ENCODE assay signal across 13 mouse cellular contexts in the genomic region with DNA sequence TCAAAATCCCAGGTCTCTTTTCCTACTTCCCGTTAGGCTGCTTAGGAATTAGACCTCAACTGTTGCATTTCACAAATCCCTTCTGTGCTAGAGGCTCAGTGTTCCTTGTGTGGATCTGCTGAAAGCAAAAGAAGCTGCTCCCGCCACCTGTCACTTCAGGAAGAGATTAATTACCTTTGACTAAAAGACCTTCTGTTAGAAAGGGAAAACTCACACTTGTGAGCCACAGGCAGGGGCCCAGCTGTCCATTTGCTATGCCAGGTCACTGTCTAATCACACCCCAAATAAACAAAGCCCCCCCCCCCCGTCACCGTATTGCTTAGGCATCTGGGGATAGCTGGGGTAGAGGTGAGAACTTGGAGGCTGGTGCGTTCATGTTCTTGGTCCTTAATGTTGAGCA.
DNase-seq lines count a peak whose midpoint lies in the region; ATAC-seq and TF ChIP-seq lines count a peak whose summit lies in the region.
"Had no signal": no experiment of that assay in that cellular context is flagged by ENCODE, and none has a peak within 500 bp of the region (broad histone marks: within the 10 kb centered on the region; RNA-seq: fewer than 3 reads in every experiment).

No protein-coding gene starts in this region.

- no peak for TF ChIP-seq CTCF in hindbrain, postnatal 0 days (IDR thresholded peaks at IDR 0.05; ENCODE audit: low read depth)

- no peak overlapping the region for H3K4me2 ChIP-seq in forebrain, embryonic 11.5 days (ENCODE audit: low read depth, low read length, severe bottlenecking)
- no peak overlapping the region for H3K4me2 ChIP-seq in forebrain, embryonic 13.5 days
- H3K4me2 ChIP-seq in hindbrain, postnatal 0 days (ENCODE audit: low read depth, low read length), result no peak overlapping the region
- H3K4me2 ChIP-seq: liver, embryonic 13.5 days had no signal

- DNase-seq in forebrain, embryonic 11.5 days (ENCODE audit: low spot score), result peak; percentile 52
- DNase-seq in brain, adult 2 months (ENCODE audit: low read depth, low spot score), result peak; percentile 84
- DNase-seq in cerebellum, postnatal 36 days, result peak; percentile 33 to 47
- DNase-seq in hindbrain, postnatal 0 days (ENCODE audit: low spot score), result peak; percentile 80
- DNase-seq in adrenal gland, postnatal 4 days (ENCODE audit: low spot score in 2 of 2), result no peak
- no peak for DNase-seq in thymus, postnatal 25 days
- no peak for DNase-seq in Muller cell, postnatal 12 days (ENCODE audit: inconsistent ontology term)
- DNase-seq: heart, adult 2 months; layer of hippocampus, postnatal 36 days; liver, embryonic 13.5 days; lung, postnatal 4 days had no signal

- H3K9ac ChIP-seq in forebrain, embryonic 11.5 days (ENCODE audit: low read length), result no peak overlapping the region
- no peak overlapping the region for H3K9ac ChIP-seq in forebrain, embryonic 13.5 days
- H3K9ac ChIP-seq in hindbrain, postnatal 0 days (replicated peaks; ENCODE audit: low read length), result no peak overlapping the region
- H3K9ac ChIP-seq: liver, embryonic 13.5 days had no signal

- 29% methylated on average over 5 of the region's 5 CpGs for WGBS in forebrain, embryonic 11.5 days
- WGBS in forebrain, embryonic 13.5 days, result 15% methylated on average over 5 of the region's 5 CpGs
- 20% methylated on average over 5 of the region's 5 CpGs for WGBS in hindbrain, postnatal 0 days

- H3K27ac ChIP-seq in forebrain, embryonic 11.5 days (ENCODE audit: low read depth, low read length), result no peak overlapping the region
- H3K27ac ChIP-seq in forebrain, embryonic 13.5 days, result no peak overlapping the region
- no peak overlapping the region for H3K27ac ChIP-seq in hindbrain, postnatal 0 days
- H3K27ac ChIP-seq: heart, adult 2 months; liver, embryonic 13.5 days had no signal

- no peak overlapping the region for H3K4me3 ChIP-seq in forebrain, embryonic 11.5 days (ENCODE audit: low read depth, low read length)
- H3K4me3 ChIP-seq in forebrain, embryonic 13.5 days, result no peak overlapping the region
- H3K4me3 ChIP-seq in hindbrain, postnatal 0 days (ENCODE audit: low read length), result no peak overlapping the region
- H3K4me3 ChIP-seq: heart, adult 2 months; liver, embryonic 13.5 days; myocyte had no signal

- no peak for ATAC-seq in forebrain, embryonic 11.5 days (replicated peaks; ENCODE audit: low FRiP score)
- no peak for ATAC-seq in forebrain, embryonic 13.5 days
- ATAC-seq in hindbrain, postnatal 0 days, result peak; percentile 71

- no peaks in the 10 kb centered on the region for H3K36me3 ChIP-seq in forebrain, embryonic 11.5 days (ENCODE audit: control insufficient read depth, insufficient read depth, low read length)
- no peaks in the 10 kb centered on the region for H3K36me3 ChIP-seq in forebrain, embryonic 13.5 days (ENCODE audit: poor library complexity, severe bottlenecking)
- no peaks in the 10 kb centered on the region for H3K36me3 ChIP-seq in hindbrain, postnatal 0 days (ENCODE audit: insufficient read depth, low read length)
- H3K36me3 ChIP-seq: liver, embryonic 13.5 days had no signal

- H3K27me3 ChIP-seq in forebrain, embryonic 11.5 days (ENCODE audit: control insufficient read depth, insufficient read depth, low read length), result no peaks in the 10 kb centered on the region
- no peaks in the 10 kb centered on the region for H3K27me3 ChIP-seq in forebrain, embryonic 13.5 days
- no peaks in the 10 kb centered on the region for H3K27me3 ChIP-seq in hindbrain, postnatal 0 days (ENCODE audit: insufficient read depth, low read length)
- H3K27me3 ChIP-seq: liver, embryonic 13.5 days had no signal

- H3K4me1 ChIP-seq in forebrain, embryonic 11.5 days (replicated peaks; ENCODE audit: control insufficient read depth, insufficient read depth, low read length), result no peaks in the 10 kb centered on the region
- H3K4me1 ChIP-seq in forebrain, embryonic 13.5 days, result peaks cover 12% of the 10 kb centered on the region; the same call in 1 of the 2 replicates
- H3K4me1 ChIP-seq in hindbrain, postnatal 0 days (ENCODE audit: insufficient read depth, low read length), result peaks cover 6% of the 10 kb centered on the region
- H3K4me1 ChIP-seq: liver, embryonic 13.5 days had no signal

- H3K9me3 ChIP-seq in forebrain, embryonic 11.5 days (ENCODE audit: control insufficient read depth, low read length), result no peaks in the 10 kb centered on the region
- no peaks in the 10 kb centered on the region for H3K9me3 ChIP-seq in forebrain, embryonic 13.5 days (replicated peaks)
- no peaks in the 10 kb centered on the region for H3K9me3 ChIP-seq in hindbrain, postnatal 0 days (ENCODE audit: low read length)
- H3K9me3 ChIP-seq: liver, embryonic 13.5 days had no signal

Comparison
In these comparisons a context has a peak if more than half of its experiments do, and no peak if none do; other contexts are left out.
1. DNase-seq: peak in forebrain, embryonic 11.5 days (single experiment), brain, adult 2 months (single experiment), cerebellum, postnatal 36 days (2 of 2) and hindbrain, postnatal 0 days (single experiment); none in adrenal gland, postnatal 4 days (0 of 2), thymus, postnatal 25 days (single experiment) and Muller cell, postnatal 12 days (single experiment).